Mouse (Mus musculus) spleen, adult 2 months (tissue): ENCODE measurements around the gene Snapc4.

ENCODE experiments used
- CTCF ChIP-seq: fragments of 200-500 bp; IDR thresholded peaks from 2 replicates; pipeline ENCODE4 v1.5.1; 2011; ENCODE audit warnings: mild to moderate bottlenecking, inconsistent platforms; ENCODE audit not compliant: insufficient read depth, insufficient read length, insufficient replicate concordance; ENCODE audit errors: extremely low read depth
- POLR2A ChIP-seq: fragments of 200-500 bp; IDR thresholded peaks from 2 replicates; pipeline ENCODE4 v1.6.1; 2011; ENCODE audit warnings: low read depth, low read length, inconsistent platforms

DNA sequence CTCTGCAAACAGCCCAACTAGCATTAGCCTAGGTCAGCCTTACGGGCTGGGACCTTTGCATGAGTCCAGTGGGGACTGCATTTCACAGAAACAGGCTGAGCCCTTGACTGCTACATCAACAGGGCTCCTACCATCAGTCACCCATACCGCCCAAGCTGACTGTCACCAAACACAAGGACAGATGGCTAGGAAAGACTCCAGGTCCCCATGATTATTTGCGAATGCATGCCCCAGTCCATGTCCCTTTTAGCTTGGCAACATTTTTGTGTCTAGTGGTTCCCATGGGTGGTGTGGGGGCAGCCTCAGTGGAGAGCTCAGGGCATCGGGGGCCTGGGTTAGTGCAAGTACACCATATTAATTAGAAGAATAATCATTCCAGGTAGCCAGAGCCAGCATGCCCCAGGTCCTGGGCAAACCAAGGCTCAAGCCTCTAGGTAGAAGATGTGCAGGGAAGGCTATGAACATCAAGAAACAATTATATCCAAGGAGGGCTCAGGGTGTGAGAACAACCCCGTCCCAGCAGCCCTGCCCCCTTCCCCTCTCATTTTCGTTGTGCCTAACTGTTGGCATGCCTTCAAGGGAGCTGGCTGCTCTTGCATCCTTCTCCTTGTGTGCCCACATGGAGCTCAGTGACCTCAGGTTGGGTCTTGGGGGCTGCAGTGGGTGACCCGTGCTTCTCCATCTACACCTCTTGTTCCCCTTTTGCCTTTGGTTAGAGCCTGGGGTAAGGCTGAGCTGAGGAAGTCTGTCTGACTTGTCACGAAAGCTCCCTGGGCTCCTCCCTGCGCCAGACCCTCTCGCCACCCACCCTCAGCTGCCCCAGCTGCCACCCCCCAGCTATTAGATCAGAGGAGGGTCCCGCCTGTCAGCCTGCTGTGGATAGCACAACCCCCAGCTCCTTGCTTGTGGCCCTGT lies 27.1 kb downstream of the Snapc4 start:
- TF ChIP-seq POLR2A = no peak
- TF ChIP-seq CTCF = no peak
